Mouse (Mus musculus) gastrocnemius, postnatal 36 days (tissue): ENCODE results near the gene Fscn1. TPM values are rescaled to one million over a fixed set of nuclear protein-coding genes. Genes with fewer than 3 reads are reported as not detected.

Experiments
- DNase-seq, 2 experiments: peaks; one replicate each; pipeline ENCODE4 v3.0.0; 2022
- intact Hi-C: fragments of 180-260 bp; cut with DNase I; formaldehyde crosslinking; loops from one replicate; pipeline ENCODE4 v1.15.1; 2025
- total RNA-seq, 2 experiments: library from RNA; stranded (reverse); gene quantifications; 2 replicates each; pipeline ENCODE4 v1.2.3; 2021

Fscn1 gene
- total RNA-seq, 2 experiments from 2014 or later, result 9.8 to 12.0 TPM

DNA sequence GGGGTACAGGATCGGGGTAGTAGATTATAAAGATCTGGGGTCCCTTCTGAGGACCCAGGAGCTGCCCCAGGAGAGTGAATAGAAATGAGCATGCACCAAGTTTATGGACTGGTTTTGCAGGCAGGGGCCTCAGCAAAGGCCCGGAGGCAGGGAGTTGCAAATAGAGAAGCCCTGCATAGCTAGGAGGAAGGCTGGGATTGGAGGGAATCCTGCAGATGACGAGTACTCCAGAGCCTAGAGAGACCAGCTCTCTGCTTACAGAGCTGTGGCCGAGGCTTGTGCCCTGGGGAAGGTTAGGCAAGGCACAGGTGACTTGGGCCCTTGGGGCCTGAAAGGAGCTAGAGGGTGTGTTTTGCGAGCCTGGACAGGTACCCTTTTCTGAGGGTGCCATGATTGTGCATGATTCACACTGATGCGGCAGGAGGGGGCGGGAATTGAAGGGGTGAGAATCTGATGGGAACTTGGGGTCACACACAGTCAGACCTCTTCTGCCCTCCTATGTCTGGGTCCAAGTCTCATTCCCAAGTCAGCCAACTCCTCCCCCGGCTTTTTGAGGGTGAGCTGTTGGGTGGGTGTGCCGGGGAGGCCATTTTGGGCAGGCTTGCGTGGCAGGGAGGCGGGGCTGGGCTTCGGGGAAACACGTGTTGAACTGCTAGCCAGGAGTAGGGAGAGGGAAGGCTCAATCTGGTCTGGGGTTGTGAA lies 3.0 kb downstream of the Fscn1 start:
- DNase-seq, result peak in 1 of 2 experiments; percentile 33
- intact Hi-C loops, result no loop called here

DNA sequence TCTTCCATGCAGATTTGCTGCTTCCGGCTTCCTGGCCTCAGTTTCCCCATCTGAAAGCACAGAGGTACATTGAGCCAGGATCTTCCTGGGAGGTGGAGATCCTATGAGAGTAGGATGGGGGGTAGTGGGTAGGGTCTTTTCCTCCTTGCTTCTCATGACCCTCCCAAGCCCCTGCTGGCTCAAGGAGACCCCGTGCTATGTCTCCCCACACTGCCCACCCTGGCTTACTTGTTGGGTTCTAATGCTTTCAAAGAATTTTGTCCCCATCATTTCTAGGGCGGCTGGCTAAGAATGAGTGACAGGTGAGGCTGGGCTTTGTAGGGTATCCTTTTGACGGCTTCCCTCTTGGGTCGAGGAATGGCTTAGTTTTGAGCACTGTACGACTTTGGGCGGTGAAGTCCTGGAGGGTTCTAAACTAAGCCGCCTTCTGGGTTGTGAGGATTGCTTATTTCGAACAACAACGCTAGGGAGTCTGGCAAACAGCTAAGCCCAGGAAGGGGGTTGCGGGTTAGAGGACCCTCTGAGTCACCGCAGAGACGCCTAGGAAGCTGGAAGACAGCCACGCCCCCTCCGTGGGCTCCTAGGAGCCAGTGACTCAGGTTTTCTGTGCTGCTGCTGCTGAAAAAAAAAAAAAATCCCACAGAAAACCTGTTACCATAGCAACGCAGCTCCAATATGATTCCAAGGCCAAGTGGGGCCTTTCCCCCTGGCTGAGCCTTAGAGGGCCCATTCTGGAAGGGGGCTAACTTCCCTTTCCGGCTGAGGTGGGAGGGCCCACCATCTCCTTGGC lies 3.8 kb downstream of the Fscn1 start:
- no peak for DNase-seq
- intact Hi-C loops, result no loop called here

DNA sequence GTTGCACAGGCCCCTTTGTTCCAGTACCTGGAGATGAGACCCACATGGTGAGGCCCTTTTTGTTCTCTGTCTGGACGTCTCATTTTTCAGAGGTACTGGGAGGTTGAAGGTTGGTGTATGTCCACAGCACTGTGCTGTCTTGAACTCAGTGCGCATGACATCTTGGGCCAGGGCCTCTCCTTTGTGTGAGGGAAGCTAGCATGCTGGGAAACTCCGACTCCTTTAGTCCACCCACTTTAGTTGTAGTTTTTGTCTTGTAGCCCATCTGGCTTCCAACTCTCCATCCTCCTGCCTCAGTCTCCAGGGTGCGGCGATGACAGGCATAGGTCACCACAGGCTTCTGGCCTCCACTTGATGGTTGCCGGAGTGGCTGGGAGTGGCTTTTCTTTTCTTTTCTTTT lies 4.5 kb downstream of the Fscn1 start:
- intact Hi-C loops, result no loop called here
- DNase-seq, result no peak

DNA sequence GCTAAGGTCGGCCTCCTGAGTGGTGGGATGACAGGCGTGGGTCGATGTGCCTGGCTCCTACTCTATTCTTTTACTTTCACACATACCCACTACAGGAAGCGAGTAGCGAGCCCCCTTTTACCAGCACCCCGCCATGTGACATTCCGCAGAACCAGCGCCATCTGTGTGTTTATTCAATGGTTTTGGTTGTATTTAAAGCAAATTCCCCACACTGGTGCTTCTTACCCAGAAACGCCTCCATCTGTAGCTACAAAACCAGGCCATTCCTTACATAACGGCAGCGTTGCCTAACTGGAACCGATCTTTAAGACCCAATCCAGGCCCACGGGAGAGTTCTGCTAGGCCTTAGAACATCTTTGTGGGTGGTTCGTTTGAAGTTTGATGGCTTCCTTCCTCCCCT lies 8.3 kb downstream of the Fscn1 start:
- intact Hi-C loops, result no loop called here
- DNase-seq, result no peak

DNA sequence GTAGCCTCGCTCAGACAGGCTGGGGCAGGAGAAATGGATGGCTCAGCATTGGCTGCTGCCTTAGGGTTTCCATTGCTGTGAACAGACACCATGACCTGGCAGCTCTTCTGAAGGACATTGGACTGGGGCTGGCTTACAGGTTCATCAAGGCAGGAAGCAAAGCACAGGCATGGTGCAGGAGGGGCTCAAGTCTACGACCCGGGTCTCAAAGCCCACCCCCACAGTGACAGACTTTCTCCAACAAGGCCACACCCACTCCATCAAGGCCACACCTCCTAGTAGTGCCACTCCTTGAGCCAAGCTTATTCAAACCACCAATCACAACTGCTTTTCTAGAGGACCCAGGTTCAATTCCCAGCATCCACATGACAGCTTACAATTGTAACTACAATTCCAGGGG lies 13.8 kb downstream of the Fscn1 start:
- no peak for DNase-seq
- intact Hi-C loops, result no loop called here

DNA sequence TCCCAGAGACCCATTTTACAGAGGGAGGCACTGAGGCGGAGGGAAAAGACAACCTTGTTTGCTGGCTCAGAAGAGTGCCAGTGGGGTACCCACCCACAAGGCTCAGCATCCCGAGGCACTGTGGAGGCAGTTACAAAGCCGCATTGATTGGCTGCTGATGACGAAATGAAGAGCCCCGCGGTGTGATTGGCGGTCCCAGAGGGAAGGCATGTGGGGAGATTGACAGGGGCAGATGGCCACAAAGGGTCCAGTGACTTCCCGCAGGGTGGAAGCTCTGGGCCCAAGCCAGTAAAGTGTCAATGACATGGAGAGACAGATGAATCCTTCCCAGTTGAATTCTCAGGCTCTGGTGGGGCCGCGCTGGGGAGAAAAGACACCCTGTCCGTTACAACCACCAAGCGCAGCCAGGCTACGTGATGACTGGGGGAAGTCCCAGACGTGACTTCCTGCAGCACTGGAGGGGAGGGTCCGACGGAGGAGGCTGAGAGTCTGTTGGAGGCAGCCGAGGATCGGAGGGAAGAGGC lies 14.5 kb downstream of the Fscn1 start:
- DNase-seq, result peak in 1 of 2 experiments; percentile 61
- intact Hi-C loops, result no loop called here

DNA sequence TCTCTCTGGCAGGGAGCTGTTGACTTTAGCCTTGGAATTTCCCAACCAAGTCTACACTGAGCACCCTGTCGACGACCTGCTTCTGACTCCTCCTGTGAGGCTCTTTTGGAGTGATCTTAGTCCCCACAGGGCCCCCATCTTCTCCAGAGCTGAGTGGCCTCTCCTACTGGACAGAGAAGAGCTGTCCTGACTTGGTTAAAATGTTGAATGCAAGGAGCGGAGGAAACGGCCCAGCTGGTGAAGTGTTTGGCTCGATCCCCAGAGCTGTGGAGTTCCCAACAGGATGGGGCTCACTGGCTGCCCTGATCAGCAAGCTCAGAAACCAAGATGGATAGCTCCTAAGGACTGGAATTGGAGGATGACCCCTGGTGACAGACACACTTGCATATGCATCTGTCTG lies 16.4 kb downstream of the Fscn1 start:
- intact Hi-C loops, result no loop called here
- no peak for DNase-seq

DNA sequence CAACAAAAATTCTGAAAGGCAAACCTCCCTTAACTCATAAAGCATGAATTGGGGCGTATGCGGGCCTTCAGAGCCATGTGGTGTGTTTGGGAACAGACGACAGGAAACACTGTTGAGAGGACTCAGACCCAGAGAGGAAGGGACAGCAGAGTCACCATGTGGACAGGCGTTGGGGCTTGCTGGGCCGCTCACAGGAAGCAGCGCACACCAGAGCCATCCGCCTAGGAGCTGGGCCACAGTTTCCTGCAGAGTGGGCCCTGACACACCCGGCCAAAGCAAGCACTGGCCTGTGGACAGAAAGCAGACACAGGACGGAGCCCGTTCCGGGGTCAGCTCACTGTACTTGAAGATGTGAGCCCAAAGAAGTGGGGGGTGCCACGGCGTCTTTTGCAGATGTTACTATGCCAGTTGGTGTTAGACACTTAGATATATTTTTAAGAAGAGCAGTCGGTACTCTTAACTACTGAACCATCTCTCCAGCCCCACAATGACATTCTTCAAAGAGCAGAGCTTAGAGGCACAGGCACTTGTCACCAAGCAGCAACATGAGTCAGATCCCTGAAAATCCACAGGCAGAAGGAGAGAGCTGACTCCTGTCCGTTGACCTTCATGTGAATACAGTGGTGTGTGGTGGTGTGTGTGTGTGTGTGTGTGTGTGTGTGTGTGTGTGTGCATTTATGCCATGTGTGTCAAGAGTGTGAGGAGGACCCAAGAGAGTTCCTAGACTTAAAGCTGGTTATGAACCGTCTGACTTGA lies 22.1 kb downstream of the Fscn1 start:
- no peak for DNase-seq
- intact Hi-C loops, result no loop called here

DNA sequence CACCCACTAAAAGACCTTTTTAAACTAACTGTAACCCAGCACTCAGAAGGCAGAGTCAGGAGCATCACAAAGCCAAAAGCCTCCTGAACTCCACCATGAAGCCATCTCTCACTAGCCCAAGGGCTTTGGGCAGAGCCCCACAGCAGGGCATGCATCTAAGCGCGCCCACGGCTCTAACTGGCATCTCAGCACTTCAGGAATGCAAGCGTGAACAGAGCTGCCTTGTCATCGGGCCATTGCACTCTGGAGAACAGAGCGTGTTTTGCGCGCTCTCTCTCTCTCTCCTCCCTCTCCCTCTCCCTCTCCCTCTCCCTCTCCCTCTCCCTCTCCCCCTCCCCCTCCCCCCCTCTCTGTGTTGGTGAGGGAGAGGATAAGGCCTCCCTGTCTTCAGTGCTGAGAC lies 23.0 kb downstream of the Fscn1 start:
- intact Hi-C loops, result no loop called here
- no peak for DNase-seq

DNA sequence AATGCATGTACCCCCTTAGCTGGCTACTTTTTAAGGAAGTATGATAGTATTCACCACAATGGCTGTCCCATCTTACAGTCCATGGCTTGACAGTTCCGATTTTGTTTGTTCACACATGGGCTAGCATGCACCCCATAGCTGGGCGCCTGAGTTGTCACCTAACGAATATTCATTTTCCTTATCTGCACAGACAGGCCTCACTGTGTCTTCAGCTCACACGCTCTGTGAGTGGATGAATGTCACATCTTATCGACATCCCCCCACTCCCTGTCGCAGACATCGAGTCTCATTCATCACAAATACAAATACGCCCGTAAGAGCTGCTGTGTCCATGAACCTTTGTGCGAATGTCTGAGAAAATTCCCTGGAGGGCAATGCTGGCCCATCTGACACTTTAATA lies 24.1 kb downstream of the Fscn1 start:
- DNase-seq, result no peak
- intact Hi-C loops, result no loop called here

DNA sequence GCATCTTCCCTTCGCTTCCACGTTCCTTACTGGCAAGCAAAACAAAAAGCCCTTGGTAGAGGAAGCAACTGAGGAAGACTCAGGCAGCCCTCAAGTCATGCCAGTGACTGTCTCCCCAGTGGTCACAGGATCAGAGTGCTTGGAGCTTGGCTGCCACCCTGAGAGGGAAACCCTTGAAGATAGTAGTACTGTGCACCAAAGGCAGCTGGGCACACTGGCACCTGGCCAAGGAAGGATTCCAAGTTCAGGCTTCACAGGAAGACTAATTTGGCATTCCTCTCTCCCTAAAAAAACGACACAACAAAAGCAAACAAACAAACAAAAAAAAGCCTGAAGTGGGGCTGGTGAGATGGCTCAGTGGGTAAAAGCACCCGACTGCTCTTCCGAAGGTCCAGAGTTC lies 28.4 kb downstream of the Fscn1 start:
- intact Hi-C loops, result no loop called here
- no peak for DNase-seq

DNA sequence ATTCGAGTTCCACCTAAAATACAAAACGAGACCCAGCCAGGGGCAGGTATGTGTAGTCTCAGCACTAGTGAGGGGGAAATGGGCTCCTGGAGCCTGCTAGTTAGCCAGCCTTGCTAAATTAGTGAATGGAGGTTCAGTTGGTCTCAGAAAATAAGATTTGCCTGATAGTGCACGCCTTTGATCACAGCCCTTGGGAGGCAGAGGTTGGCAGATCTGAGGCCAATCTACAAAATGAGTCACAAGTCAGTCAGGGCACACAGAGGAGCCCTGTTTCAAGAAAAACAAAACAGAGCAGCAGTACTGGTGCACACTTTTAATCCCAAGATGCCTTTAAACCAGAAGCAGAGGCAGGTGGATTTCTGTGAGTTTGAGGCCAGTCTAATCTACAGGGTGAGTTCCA lies 29.0 kb downstream of the Fscn1 start:
- no peak for DNase-seq
- intact Hi-C loops, result no loop called here

DNA sequence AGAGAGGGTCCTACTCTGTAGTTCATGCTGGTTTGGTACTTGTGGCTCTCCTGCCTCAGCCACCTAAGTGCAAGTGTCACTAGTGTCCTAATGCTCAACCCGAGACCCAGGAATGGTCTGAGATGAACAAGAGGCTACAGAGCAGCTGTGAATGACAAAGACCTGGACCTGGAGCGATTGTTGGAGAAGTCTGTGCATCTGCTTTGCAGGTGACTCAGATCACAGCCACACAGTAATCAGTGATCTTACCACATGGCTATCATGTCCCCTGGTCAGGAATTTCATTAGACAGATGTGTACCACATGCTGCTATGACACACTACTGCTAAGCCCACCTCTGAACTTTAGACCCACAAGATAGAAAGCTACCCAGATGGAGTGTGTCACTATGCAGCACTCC lies 34.6 kb downstream of the Fscn1 start:
- intact Hi-C loops, result no loop called here
- DNase-seq, result no peak

DNA sequence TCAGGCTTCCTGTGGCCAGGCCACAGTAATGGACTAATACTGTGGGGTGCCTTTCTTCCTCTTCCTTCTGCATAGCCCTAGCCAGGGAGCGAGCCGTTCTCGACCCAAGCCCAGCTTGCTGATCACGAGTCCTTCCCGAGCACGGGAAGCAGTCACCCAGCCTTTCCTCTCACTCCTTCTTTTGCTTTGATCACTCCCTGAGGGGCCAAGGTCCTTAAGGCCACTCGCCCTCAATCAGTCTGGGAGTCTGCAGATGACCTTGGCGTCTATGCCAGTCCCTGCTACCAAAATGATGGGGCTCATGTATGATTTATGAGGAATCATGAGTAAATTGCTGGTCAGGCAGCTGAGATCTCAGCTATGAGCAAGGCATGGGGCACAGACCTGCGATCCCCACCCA lies 37.4 kb downstream of the Fscn1 start:
- intact Hi-C loops, result no loop called here
- DNase-seq, result no peak

DNA sequence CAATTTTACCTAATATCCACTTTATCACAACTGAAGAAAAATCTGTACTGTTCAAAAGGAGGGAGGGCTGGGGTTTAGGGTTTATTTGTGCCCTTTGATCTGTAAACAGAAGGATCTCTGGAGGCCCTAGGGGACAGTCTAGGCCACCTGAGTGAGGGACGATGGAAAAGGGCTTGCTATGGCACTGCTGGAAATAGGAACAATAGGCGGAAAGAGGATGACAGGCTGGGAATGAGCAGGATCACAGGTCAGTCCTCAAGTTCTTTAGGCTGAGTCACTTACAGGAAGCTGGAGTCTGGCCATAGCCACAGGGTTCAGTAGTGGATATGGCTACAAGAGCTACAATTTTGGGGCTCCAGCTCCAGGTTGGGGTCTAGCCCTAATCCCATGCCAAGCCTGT lies 38.0 kb downstream of the Fscn1 start:
- intact Hi-C loops, result no loop called here

DNA sequence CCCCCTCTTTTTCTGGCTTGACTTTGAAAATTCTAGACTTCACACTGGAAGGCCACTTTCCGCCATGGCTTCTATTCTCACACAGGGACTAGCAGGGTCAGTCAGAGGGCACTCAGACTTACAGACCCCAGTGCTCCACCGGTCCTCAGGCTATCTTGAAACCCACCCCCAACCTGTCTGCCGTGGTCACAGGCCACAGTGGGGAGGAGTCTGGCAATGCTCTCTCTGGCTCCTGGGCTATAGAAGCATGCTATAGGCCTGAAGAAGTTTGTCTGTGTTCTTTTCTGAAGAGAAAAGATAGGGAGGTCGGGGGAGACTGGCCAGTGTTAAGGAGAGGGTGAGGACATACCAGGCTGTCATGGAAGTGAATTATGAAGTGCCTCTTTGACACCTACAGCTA lies 39.9 kb downstream of the Fscn1 start:
- no peak for DNase-seq
- intact Hi-C loops, result no loop called here

More for the DNA sequence above, 38.0 kb downstream of the Fscn1 start:
- no peak for DNase-seq

DNA sequence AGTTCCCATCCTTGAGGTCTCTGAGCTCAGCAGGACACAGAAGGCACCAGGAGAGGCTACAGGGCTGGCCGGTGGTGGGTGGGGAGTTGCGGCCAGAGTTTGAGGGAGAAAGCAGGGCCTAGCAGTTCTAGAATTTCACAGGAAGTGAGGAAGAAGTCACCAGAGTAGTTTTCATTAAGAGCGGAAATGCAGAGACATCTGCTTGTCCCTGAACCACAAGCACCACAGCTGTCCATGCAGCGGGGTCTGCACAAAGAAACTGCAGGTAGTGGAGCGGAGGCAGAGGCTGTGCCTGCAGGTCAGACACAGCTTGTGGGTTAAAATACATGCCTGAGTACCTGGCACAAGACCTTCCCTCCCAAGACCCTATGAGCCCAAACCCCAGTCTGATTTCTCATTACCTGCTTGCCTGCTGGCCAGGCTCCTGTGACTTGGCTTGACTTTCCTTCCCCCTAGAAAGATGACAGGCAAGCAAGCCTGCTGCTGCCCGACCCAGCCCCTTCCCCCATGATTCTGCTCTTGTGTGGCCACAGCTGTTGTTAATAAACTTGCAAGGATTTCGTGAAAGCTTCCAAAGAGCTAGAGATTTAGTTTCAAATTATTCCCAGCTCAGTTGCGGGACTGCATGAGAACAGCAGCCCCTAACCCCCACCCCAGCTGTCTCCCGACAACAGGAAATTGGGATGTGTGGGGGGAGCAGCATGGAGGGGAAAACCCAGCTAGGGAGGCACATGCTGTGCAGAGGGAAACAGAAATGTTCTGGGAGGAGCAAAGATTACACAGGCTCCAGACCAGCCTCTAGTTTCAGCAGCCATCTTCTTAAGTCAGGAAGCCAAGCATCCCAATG lies 40.7 kb downstream of the Fscn1 start:
- intact Hi-C loops, result no loop called here
- DNase-seq, result no peak

DNA sequence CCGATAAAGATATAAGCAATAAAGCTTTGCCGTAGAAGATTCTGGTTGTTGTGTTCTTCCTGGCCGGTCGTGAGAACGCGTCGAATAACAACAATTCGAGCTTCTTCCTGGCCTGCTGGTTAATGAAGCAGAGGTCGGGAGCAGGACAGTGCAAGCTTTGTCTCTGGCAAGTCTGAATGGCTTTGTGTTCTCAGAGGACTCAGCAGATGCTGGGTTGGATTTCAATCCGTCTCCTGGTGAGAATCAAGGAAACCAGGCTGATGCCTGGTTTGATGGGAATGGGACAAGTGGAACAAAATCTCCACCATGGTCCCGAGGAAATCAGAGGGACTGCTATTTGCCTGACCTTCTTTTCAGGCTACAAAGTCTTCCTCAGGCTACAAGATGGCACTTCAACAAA lies 49.2 kb downstream of the Fscn1 start:
- DNase-seq, result no peak
- intact Hi-C loops, result no loop called here

DNA sequence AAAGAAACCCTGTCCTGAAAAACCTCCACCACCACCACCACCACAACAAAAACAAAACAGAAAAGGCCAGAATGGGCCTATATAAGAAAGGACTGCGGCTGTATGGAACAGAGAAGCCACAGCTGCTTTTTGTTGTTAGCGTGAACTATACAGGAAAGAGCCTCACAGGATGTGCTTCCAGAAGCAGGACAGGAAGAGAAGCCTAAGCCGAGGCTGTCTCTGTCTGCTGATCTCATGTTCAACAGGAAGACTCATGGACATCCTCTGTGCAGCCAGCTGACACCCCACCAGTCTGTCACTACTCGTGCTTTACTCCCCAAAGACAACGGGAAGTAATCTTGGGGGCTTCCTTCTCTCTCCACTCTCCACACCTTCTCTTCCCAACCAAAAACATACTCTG lies 57.3 kb downstream of the Fscn1 start:
- DNase-seq, result no peak
- intact Hi-C loops, result no loop called here
